Mouse (Mus musculus) heart, embryonic 16.5 days (tissue): ENCODE results near the gene Mroh7. TPM values are rescaled to one million over a fixed set of nuclear protein-coding genes. Genes with fewer than 3 reads are reported as not detected.
"Not testable (repeated sequence)": the region's sequence is repeated elsewhere in the genome, so short reads cannot be mapped to it uniquely, and the experiment has no call there.

ENCODE experiments used
- ATAC-seq: fragments of 200-750 bp; cut with Nextera tagmentation; replicated peaks from 2 replicates; pipeline ENCODE4 v1.8.0; 2017; ENCODE audit warnings: moderate number of reproducible peaks; ENCODE audit not compliant: insufficient read depth, low FRiP score; ENCODE audit errors: extremely low read depth
- H3K27ac ChIP-seq: fragments of 300-500 bp; sonication (generic); 2 replicates; pipeline ENCODE4 v1.5.1; 2014; ENCODE audit warnings: mild to moderate bottlenecking, low read length, control low read depth, moderate library complexity
- H3K27me3 ChIP-seq: fragments of 300-500 bp; sonication (generic); 2 replicates; pipeline ENCODE4 v1.6.1; 2014; ENCODE audit warnings: low read length, mixed read lengths; ENCODE audit not compliant: control insufficient read depth, insufficient read depth
- H3K36me3 ChIP-seq: fragments of 300-500 bp; sonication (generic); 2 replicates; pipeline ENCODE4 v1.6.1; 2014; ENCODE audit not compliant: control insufficient read depth, insufficient read depth
- H3K4me1 ChIP-seq: fragments of 300-500 bp; sonication (generic); 2 replicates; pipeline ENCODE4 v1.6.1; 2014; ENCODE audit warnings: low read length, mixed read lengths; ENCODE audit not compliant: control insufficient read depth, insufficient read depth
- H3K4me2 ChIP-seq: fragments of 300-500 bp; sonication (generic); 2 replicates; pipeline ENCODE4 v1.6.1; 2014; ENCODE audit warnings: low read depth, mild to moderate bottlenecking, control low read depth, low read length
- H3K4me3 ChIP-seq: fragments of 300-500 bp; sonication (generic); 2 replicates; pipeline ENCODE4 v1.5.1; 2014; ENCODE audit warnings: mild to moderate bottlenecking, control low read depth, low read length
- H3K9ac ChIP-seq: fragments of 300-500 bp; sonication (generic); 2 replicates; pipeline ENCODE4 v1.6.1; 2014; ENCODE audit warnings: low read length, control low read depth
- H3K9me3 ChIP-seq: fragments of 300-500 bp; sonication (generic); replicated peaks from 2 replicates; pipeline ENCODE4 v1.6.1; 2016; ENCODE audit warnings: low read length; ENCODE audit not compliant: control insufficient read depth
- WGBS: fragments of 180-500 bp; shearing (Covaris S2); extraction: QIAGEN DNeasy Blood & Tissue Kit; methylation state at CpG from one replicate; pipeline ENCODE4 v1.1.7; 2014; 5-methylcytosine and 5-hydroxymethylcytosine counted together
- polyA plus RNA-seq: library from polyadenylated mRNA; unstranded; fragments of >200 nt; fragmentation: Nextera tagmentation; extraction: Ambion mirVana; gene quantifications from 2 replicates; pipeline ENCODE4 v1.2.1, GENCODE M21; 2015

Gene Mroh7
- 0.42 and 0.54 TPM in 2 replicates for polyA plus RNA-seq

DNA sequence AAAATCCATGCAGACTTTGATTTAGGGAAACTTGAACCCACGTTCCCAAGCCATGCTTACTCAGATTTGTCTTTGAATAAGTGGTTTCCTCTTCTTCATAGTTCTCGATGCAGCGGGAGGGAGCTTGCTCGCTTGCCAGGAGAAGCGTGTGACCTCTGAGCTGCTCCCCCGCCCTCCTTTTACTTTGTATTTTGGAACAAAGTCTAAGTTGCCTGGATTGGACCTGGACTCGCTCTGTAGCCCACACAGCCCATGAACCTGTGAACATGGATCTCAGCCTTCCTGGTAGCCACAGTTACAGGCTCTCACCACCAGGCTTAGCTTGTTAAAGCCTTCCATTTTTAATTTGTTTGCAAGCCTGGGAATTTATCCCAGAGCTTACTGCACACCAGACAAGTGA, at the start of gene Mroh7:
TSS of gene Mroh7 (minus strand) at position 112 of the 400 bp plus-strand sequence.
- no peak within 1 kb of the TSS for H3K4me3 ChIP-seq
- no peak for ATAC-seq
- H3K36me3 ChIP-seq = no peaks in the 10 kb centered on the region
- H3K27ac ChIP-seq = no peak within 1 kb of the TSS
- H3K9ac ChIP-seq = no peak within 1 kb of the TSS
- H3K4me2 ChIP-seq = no peak within 1 kb of the TSS
- no peaks in the 10 kb centered on the region for H3K9me3 ChIP-seq
- H3K4me1 ChIP-seq = no peaks in the 10 kb centered on the region
- no peaks in the 10 kb centered on the region; the same call in 1 of the 2 replicates for H3K27me3 ChIP-seq
- WGBS = 79% methylated on average over 7 of the region's 7 CpGs

DNA sequence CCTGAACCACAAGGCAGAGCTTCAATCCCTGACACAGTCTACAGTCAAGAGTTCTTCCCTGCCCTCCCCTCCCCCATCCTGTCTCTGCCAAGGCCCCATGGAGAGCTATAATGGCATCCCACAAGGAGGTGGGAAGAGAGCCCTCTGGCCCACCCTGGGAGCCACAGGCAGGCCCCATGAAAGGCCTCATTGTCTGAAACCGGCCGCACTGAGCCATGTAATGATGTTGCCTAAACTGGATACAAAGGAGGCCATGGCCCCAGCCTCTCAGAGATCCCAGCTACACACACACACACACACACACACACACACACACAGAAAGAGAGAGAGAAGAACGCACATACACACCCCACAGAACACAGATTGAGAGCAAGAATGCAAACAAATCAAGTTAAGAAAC, 49.3 kb upstream of the Mroh7 start:
- Histone ChIP-seq H3K4me2 (no peak overlapping the region), H3K4me3 (no peak overlapping the region), H3K36me3 (no peaks in the 10 kb centered on the region), H3K27me3 (no peaks in the 10 kb centered on the region), H3K27ac (no peak overlapping the region), H3K9me3 (no peaks in the 10 kb centered on the region), H3K9ac (no peak overlapping the region), H3K4me1 (peaks cover 39% of the 10 kb centered on the region)
- 56% methylated on average over 3 of the region's 3 CpGs for WGBS
- no peak for ATAC-seq

DNA sequence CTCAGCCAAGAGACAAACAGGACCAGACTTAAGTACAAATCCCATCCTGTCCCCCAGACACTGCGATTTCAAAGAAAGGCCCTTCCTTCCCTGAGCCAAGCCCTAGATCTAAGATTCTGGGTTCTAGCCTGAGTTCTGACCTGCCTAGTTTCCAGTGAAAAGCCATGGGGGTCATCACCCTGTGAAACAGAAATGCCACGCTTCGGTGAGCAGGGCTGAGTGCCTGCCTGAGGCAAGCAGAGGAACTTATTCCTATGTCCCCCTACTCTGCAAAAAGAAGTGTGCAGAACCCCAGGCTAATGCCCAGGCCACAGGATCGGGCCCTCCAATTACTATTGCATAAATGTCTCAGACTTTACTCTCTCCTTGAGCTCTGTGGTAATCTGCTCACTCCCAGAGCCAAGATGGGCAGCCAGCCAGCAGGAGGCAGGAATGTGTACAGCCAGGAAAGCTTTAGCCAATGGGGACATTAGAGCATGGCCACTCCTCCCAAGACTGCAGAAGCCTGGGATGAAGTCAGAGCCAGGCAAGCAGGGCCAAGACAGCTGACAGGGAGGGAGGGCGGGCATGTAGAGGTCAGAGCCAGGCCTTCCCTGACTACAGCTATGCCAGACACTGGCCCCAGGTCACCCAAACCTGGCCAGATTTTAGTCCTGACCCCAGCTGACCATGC, 47.5 kb upstream of the Mroh7 start:
- peak overlapping the region; percentile 90 for H3K27ac ChIP-seq
- H3K27me3 ChIP-seq = no peaks in the 10 kb centered on the region
- no peaks in the 10 kb centered on the region for H3K9me3 ChIP-seq
- H3K9ac ChIP-seq = peak overlapping the region; percentile 45
- no peaks in the 10 kb centered on the region for H3K36me3 ChIP-seq
- peak; percentile 97 for ATAC-seq
- H3K4me2 ChIP-seq = 0 out of 2 replicates have a peak overlapping the region, but pooled peaks have one; percentile 28
- H3K4me1 ChIP-seq = peaks cover 32% of the 10 kb centered on the region
- WGBS = 33% methylated on average over 5 of the region's 5 CpGs
- H3K4me3 ChIP-seq = no peak overlapping the region

DNA sequence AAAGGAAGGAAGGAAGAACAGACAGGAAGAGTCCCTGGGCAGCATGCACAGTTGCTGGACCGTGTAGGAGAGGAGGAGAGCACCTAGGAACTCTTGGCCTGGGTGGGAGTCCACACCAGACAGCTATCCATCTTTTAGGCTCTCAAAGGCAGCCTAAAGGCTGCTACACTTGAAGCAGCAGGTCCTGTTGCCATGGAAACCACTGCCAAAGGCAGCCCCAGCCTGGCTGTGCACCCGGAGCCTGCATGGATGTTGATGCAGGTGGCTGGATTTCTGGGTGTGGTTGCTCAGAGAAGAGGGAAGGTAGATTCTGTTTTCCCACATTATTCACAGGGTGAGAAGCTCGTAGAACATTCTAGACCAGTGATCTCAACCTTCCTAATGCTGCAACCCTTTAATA, 46.3 kb upstream of the Mroh7 start:
- H3K4me2 ChIP-seq = no peak overlapping the region
- no peaks in the 10 kb centered on the region for H3K9me3 ChIP-seq
- ATAC-seq = no peak
- H3K27me3 ChIP-seq = no peaks in the 10 kb centered on the region
- no peak overlapping the region for H3K4me3 ChIP-seq
- H3K9ac ChIP-seq = no peak overlapping the region
- no peak overlapping the region for H3K27ac ChIP-seq
- H3K4me1 ChIP-seq = peaks cover 25% of the 10 kb centered on the region
- H3K36me3 ChIP-seq = no peaks in the 10 kb centered on the region
- 48% methylated on average over 3 of the region's 3 CpGs for whole genome bisulfite sequencing

DNA sequence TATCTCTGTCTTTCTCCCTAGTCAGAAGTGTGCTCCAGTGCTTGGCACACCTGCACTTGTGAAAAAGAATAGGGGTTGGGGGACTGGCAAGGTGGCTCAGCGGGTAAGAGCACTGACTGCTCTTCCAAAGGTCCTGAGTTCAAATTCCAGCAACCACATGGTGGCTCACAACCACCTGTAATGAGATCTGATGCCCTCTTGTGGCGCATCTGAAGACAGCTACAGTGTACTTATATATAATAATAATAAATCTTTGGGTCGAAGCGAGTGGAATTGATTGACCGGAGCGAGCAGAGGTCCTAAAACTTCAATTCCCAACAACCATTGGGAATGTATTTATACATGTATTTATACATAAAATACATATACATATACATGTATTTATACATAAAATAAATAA, 45.0 kb upstream of the Mroh7 start:
- H3K27ac ChIP-seq, H3K4me3 ChIP-seq, H3K27me3 ChIP-seq, H3K9me3 ChIP-seq, ATAC-seq, H3K4me2 ChIP-seq, H3K36me3 ChIP-seq, H3K9ac ChIP-seq: not testable (repeated sequence)
- 85% methylated on average over 6 of the region's 6 CpGs for WGBS
- H3K4me1 ChIP-seq = peaks cover 25% of the 10 kb centered on the region

DNA sequence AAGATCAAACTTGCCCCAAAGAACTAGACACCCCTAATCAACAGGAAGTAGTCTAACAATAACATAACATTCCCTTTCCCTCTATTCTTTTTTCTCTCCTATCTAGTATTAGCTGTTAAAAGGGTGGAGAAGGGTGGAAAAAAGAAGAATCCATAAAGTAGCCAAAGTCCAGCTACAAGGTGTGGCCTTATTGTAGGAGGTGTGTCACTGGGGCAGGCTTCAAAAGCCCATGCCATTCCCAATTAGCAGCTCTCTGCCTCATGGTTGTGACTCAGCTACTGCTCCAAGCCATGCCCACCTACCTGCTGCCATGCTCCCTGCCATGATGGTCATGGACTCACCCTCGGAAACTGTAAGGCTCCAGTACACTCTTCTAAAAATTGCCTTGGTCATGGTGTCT, 41.8 kb upstream of the Mroh7 start:
- H3K4me2 ChIP-seq = no peak overlapping the region
- H3K9me3 ChIP-seq = no peaks in the 10 kb centered on the region
- no peak overlapping the region for H3K4me3 ChIP-seq
- 82% methylated on average over 1 of the region's 1 CpGs for WGBS
- no peaks in the 10 kb centered on the region; the same call in none of the 2 replicates for H3K4me1 ChIP-seq
- H3K27me3 ChIP-seq = no peaks in the 10 kb centered on the region
- no peak overlapping the region for H3K27ac ChIP-seq
- no peak overlapping the region for H3K9ac ChIP-seq
- H3K36me3 ChIP-seq = 0 out of 2 replicates have a peak, but pooled peaks cover 3% of the 10 kb centered on the region
- ATAC-seq = no peak

DNA sequence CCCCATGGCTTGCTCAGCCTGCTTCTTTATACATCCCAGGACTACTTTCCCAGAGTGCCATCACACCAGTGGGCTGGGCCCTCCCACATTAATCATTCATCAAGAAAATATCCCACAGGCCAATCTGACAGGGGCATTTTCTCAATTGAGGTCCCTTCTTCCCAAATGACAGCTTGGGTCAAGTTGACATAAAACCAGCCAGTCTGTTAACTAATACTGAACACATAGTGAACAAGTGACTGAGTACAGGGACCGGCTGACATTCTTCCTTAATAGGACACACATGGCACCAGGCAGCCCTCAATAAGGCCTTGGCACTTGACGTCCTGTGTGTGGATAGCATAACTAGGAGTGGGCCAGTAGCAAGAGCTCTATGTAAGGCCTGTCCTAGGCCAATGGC, 38.6 kb upstream of the Mroh7 start:
- ATAC-seq = no peak
- H3K4me3 ChIP-seq = no peak overlapping the region
- H3K27ac ChIP-seq = no peak overlapping the region
- H3K9me3 ChIP-seq = no peaks in the 10 kb centered on the region
- WGBS = 78% methylated on average over 2 of the region's 2 CpGs
- H3K27me3 ChIP-seq = no peaks in the 10 kb centered on the region
- H3K4me1 ChIP-seq = no peaks in the 10 kb centered on the region
- no peak overlapping the region for H3K4me2 ChIP-seq
- 0 out of 2 replicates have a peak, but pooled peaks cover 3% of the 10 kb centered on the region for H3K36me3 ChIP-seq
- H3K9ac ChIP-seq = no peak overlapping the region

DNA sequence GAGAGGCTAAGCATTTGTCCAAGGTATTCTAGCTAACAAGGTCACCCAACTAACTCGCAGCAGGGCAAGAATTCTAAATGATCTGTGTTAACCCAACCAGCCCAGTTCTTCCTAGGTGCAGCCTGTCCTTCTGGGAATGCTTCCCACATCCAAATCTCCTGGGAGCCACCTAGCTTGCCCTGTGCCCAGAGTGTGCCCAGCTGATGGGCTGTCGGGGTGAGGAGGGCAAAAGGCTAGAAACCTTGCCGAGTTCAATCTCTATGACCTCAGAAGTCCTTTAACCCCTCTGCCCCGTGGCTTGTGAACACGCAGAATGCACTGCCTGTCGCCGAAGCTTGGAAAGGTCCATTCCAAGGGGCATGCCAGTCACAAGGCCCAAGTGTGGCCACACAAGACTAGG, 33.4 kb upstream of the Mroh7 start:
- no peak for ATAC-seq
- H3K36me3 ChIP-seq = peaks cover 14% of the 10 kb centered on the region
- 78% methylated on average over 7 of the region's 7 CpGs for whole genome bisulfite sequencing

DNA sequence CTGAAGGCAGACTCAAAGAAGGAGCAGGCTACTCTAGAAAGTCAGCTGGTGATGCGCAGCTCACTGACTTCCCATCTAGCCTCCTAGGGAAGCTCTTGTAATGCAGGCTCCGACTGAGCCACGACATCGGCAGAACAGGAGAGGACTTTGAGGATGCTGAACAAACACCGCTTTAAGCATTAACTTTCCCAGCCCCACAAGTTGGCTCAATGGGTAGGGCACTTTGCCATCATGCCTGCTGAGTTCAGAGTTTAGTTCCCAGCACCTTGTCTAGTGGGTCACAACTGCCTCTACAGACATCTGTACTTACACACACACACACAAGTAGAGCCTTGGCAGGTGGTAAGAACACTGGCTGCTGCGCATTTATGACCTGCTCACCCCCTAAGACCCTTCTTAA, 21.0 kb upstream of the Mroh7 start:
- H3K36me3 ChIP-seq = 0 out of 2 replicates have a peak, but pooled peaks cover 2% of the 10 kb centered on the region
- H3K27ac ChIP-seq = no peak overlapping the region
- no peak overlapping the region for H3K4me3 ChIP-seq
- no peak overlapping the region for H3K9ac ChIP-seq
- no peaks in the 10 kb centered on the region for H3K27me3 ChIP-seq
- ATAC-seq = no peak
- no peak overlapping the region for H3K4me2 ChIP-seq
- WGBS = 89% methylated on average over 6 of the region's 6 CpGs
- H3K9me3 ChIP-seq = no peaks in the 10 kb centered on the region
- H3K4me1 ChIP-seq = no peaks in the 10 kb centered on the region

More for the DNA sequence above, 33.4 kb upstream of the Mroh7 start:
- no peak overlapping the region for H3K9ac ChIP-seq
- H3K4me1 ChIP-seq = no peaks in the 10 kb centered on the region
- H3K4me2 ChIP-seq = no peak overlapping the region
- no peaks in the 10 kb centered on the region for H3K9me3 ChIP-seq
- H3K27ac ChIP-seq = no peak overlapping the region
- no peaks in the 10 kb centered on the region for H3K27me3 ChIP-seq
- no peak overlapping the region for H3K4me3 ChIP-seq
